Mouse (Mus musculus): ENCODE data around the gene Thada.

Thada gene

DNA sequence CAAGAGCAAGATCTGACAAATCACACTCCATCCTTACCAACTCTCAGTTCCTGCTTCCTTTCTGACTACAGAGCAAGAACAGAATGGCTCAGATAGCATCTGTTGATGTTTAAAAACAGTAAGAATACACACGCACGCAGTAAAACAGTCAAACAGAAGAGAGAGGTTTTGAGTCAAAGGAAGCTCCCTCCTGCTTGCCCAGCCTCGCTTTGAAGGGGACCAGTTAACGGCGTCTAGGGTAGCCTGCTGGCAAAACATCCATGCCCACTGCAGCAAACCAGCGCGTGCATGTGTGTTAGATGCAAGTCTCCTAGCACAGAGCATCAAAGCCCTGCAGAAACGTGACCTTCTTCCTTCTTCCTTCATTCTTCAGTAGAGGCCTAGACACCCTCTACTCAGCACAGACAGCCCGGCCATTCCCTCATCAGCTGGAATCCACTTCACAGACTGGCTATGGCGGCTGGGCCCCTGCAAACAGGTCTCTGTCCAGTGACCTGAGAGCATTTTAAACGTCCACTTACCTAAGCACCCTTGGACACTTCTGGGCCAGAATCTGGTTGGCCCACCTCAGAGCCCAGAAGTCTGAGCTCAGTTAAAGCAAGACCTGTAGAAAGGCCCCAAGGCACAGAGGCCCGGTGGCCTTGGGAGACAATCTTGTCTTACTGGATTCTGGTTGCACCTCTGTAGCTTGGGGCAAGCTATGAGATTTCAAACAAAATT is 302.8 kb downstream of the Thada start:
- DNase-seq (ENCODE audit: low spot score in 2 of 2): no peak

DNA sequence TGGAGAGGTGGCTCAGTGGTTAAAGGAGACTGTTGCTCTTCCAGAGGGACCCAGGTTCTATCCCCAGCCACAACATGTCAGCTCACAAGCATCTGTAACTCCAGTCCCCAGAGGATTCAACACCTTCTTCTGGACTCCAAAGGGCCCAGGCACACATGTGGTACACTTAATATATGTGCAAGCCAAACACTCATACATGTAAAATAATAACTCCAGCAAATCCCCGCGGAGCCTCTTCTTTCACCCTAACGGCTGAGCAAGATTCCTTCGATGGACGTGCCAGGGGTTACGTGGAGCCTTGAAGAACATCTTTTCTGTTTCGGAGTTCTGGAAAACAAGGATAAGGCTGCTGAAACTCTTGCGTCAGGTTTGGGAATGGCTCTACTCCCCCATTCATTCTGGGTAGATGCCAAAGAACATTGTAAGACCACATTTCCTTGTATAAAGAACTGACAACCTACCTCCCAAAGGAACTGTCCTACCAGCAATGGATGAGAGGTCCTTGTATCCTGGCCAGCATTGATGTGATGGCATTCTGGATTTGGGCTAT is 303.7 kb downstream of the Thada start:
- no peak for DNase-seq (ENCODE audit: low spot score in 2 of 2)

DNA sequence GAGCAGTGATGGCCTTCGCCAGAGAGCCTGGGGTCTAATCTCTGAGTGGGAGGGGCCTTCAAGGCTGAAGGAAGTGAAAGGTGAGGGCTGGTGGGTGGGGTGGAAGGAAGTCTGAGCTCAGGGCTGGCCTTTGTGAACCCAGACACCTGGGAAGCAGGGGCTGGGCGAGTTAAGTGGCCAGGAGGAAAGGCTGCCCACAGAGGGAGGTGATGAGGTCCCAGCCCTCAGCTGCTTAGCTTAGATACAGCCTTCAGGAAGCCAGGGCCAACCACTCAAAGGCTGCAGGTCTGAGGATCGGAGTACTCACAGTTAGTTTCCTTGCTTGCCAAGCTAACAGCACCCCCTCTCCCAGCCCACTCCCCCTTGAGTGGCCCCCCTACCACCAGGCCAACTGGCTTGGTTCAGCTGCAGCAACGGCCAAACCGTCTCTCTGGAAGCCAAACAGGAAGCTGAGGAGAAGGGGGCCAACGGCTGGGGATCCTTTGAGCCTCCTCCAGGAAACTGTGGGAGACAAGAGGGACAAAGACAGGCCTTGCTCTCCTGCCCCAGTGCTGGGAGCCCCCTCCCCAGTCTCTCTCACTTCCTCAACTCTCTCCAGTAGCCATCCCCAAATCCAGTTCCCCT is 304.7 kb downstream of the Thada start:
- peak; percentile 73 to 75 for DNase-seq (ENCODE audit: low spot score in 2 of 2)

DNA sequence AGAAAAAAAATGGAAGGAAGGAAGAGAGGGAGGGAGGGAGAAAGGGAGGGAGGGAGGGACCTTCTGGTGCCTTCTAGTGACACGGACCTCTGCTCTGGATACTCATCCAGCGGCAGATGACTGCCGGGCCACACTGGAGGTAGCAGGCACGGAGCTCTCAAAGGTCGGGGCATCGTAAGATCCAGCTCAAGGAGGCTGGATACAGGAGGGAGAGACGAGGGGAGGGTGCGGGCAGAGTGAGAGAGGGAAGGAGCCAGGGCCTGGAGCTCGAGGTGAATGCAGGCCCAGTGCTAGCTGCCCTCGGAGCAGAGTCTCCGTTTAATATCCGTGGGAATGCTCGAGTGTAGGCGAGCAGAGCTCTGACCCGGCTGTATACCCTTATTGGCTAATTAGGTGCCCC is 307.1 kb downstream of the Thada start:
- DNase-seq (ENCODE audit: low spot score in 2 of 2): no peak

DNA sequence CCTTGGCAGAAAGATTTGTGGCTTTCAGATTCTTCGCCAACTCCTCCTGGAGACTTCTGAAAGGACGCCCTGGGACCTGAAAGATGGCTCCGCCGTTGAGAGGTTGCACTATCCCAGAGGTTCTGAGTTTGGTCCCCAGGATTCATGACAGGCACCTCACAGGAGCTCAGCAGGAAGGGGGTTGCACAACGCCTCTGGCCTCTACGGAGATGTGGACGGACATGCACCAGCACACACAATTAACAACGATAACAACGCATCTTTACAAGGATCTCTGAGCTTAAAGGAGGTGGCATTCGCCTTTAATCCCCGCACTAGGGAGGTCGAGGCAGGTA is 307.6 kb downstream of the Thada start:
- no peak for DNase-seq (ENCODE audit: low spot score in 2 of 2)

DNA sequence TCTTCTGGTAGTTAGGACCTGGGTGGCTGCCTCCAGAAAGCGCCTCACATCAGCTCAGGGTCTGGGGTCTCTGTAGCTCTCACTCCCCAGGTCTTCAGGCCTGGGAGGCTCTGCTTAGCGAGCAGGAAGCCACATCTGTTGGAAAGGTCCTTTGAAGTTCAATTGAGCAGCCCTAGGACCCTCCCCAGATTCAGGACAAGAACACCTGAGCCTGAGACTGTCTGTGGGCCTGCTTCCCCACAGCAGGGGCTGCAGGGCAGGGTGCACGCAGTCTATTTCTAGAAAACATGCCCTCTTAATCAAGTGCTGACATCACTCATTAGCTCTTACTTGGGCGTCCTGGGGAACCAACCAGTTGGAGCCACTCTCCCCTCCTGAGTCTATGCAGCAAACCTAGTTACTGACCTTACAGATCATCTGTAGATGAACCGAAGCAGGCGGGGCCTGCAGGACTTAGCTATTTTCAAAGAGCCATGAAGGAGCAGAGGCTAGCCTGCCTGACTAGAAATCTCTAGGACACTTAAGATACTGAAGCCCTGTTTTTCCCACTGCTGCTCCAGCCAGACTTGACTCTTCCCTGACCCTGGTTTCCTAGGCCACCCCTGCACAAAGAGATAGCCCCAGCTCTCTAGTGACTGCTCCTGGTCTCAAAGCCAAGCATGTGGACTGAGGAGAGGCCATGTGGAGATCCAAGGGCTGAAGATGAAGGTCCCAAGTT is 308.1 kb downstream of the Thada start:
- no peak for DNase-seq (ENCODE audit: low spot score in 2 of 2)

DNA sequence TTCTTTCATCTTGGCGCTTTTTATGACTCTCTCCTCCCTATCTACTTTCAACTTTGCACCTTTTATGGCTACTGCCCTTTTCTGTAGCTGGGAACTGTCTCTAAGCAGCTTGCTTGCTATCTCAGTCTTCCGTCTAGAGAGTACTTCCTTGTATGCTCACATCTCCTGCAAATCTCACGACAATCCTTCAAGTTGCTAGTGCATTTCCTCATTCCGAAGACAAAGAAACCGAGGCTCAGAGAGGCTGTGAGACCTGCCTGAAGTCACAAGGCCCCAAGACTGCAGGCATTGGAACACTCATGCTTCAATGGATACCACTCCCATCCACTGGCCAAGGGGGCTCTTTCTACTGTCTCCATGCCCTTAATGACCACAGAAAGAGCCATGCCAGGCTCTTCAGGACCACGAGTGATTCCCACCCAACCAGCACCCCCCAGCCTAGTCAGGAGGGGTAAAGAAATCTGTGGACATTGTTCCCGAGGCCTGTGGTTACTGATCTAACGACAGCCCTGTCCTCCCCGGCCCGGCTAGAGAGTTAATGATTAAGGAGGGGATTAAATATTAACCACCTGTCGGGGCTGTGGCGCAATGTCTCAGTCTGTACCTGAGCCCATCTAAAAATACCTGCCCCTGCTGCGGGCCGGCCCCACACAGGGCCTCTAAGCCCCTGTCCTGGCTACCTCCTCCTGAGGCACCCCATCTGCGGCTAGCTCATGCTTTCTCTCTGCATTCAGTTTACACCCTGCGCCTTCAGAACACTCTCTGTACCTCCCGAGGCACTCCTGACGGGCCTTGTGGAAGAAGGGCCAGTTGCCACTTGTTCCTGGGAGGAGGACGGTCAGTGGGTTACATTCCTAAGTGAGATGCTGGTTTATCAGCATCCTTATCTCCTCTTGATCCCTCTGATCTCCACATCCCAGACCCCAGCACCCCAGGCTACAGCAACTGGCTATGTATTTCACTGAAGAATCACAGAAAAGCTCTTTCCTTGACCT is 309.0 kb downstream of the Thada start:
- DNase-seq (ENCODE audit: low spot score in 2 of 2): no peak

DNA sequence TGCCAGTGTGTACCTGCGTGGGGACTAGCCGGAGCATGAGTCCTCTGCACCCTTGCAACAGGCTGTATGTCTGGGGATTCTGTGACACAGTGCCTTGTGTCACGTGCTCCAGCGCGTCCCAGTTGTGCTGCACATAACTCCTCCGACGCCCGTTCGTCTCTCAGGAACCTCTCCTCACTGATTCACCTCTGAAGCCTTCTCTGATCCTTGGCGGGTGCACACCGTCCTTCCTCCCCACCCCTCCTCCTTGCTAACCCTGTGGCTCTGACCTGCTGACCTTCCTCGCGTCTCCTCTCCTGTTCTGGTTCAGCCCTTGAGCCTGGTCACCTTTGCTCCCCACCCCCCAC is 309.8 kb downstream of the Thada start:
- no peak for DNase-seq (ENCODE audit: low spot score in 2 of 2)

DNA sequence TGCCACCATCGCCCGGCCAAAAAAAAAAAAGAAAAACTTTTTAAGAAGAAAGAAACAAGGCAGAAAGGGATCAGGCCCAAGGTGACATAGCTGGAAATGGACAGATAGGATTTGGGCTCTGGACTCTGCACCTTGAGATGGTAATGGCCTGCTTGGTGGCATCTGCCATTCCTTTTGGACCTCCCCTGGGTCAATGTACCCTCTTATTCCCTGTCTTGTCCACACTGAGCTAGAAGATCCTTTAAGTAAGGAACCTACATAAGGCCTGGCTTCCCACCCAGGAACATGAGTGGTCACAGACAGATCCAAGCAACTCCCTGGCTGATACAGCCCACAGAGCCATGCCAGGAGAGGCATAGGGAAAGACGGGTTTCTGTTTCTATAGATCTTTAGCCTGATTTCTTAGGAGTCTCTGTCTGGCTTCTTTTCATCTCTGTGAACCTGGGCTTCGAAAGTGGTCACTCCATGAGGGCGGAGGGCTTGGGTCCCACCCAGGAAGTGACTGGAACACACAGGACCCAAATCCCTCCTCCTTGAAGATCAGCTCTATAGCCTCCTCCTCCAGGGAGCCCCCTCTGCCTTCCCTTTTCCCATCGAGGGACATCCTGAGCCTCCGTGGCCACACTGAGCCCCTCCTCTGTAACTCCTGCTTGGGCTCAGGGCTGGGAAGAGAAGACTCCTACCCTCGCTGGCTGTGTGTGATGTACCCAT is 310.3 kb downstream of the Thada start:
- DNase-seq (ENCODE audit: low spot score in 2 of 2): no peak

DNA sequence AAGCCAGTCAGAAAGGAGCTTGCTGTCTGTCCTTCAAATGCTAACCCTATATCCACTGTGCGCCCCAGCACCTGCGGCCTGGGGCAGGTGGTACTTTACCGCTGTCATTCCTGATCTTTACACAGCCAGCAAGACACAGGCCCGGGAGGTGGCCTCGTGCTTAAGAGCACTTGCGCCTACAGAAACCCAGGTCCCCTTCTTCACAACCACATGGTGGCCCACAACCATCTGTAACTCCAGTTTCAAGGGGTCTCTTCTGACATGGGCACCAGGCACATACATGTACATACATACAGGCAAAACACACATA is 311.0 kb downstream of the Thada start:
- no peak for DNase-seq (ENCODE audit: low spot score in 2 of 2)

DNA sequence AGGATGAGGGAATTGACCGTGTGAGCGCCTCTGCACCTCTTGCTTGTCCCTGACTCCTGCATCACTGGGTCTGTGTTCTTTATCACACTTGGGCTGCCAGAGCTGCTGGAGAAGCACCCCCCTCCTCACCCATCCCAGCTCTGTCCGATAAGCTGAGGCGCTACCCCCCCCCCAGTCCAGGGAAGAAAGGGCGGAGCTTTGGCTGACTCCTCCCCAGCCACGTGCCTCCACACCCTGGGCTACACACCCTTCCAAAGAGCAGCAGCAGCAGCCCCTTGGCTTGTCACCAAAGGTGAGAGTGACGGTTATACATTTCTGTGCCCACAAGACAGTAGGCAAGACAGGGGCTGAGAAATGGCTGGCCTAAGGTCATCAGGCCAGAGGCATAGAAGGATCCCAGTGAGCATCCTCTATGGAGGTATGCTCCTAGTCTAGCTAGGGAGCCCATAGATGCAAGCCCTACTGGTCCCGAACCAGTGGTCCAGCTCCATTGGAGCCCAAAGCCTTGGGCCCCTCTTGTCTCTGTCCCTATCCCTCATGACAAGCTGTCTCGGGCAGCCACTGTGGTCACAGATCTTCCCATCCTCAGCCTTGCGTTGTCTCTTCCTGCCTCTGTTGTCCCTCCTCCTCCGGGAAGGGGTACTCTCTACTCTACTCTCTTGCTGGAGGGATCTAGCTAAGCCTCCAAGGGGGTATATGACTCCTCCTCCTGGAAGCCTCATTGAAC is 311.5 kb downstream of the Thada start:
- no peak for DNase-seq (ENCODE audit: low spot score in 2 of 2)

DNA sequence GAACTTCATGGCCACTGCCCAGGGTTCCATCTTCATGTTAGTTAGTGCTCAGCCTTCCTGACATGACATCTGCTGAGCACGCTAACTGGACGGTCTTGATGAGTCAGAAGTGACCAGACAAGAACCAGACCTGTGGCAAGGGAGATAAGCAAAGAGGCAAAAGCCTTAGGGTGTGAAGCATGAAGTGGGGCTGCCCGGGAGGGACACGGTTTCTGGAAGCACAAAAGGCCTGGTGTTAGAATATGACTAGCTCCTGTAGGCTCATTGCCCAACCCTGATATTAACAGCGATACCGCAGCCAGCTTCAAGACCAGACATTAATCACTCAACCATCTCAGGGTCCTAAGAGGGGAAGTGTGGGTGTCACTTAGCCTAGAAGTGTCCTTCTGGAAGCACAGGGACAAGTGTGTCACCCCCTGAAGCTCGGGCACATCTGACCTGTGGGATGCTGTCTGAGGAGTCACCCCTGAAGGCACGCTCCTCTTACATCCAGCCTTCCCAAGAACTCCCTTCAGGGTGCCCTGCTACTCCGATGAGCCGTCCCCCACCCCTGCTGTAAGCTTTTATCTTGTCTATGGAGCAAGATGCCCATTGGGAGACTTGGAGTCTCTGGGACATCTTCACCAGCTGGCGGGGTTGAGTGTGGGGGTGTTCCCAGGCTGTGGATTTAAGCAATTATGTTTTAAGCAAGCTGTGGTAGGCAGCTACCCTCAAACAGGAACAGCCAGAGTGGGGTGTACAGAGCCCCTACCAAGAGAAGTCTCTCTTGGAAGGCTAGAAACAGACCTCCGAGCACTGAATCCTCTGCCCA is 312.8 kb downstream of the Thada start:
- DNase-seq (ENCODE audit: low spot score in 2 of 2): peak in 1 of 2 experiments; percentile 63

DNA sequence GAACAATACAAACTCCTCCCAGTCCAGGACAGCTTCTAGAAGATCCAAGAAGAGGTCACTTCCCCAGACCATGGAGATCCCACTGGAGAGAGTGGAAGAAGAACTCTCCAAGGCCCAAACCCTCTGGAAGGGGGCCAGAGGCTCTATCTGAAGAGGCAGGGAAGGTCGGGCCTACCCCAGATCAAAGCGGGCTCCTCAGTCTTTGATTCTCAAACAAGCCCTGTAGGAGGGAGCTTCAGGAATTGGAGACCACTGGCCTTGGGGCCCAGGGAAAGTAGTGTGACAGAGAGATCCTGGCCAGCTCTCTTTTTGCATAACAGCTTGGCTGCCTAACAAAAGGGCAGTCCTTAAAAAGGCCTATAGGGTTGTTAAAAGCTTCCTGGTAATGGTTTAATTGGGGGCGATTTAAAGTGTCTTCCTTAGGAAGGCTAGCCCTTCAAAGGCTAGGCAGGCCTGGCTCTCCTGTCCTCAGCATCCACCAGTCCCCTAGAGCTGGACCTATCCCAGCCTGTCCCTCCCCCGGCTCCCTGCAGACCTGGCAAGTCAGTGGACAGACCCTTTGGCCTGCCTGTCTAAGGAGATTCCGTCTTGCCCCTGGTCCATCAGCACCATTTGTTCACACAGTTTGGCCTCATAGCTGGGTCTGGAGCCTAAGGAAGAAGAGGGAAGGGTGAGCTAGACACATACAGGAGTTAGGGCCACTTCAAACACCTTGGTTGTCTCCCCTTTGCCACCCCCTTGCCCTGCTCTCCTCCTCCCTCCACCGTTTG is 313.6 kb downstream of the Thada start:
- DNase-seq (ENCODE audit: low spot score in 2 of 2): no peak

DNA sequence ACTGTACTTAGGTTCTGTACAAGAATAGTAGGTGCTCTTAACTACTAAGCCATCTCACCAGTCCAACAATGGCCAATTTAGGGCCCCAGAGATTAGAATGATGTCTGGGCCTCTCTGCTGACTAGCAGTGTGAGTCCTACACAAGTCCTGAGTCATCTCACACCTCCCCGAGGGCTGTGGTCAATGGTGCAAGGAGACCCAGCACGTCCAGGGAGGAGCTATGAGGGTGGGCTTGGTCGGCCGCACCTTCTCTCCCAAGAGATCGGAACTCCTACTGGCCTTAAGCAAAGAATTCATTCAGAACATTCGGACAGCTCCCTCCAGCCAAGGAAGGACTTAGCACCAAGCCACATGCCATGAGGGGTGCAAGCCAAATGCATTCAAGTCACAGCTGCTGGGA is 314.7 kb downstream of the Thada start:
- no peak for DNase-seq (ENCODE audit: low spot score in 2 of 2)

DNA sequence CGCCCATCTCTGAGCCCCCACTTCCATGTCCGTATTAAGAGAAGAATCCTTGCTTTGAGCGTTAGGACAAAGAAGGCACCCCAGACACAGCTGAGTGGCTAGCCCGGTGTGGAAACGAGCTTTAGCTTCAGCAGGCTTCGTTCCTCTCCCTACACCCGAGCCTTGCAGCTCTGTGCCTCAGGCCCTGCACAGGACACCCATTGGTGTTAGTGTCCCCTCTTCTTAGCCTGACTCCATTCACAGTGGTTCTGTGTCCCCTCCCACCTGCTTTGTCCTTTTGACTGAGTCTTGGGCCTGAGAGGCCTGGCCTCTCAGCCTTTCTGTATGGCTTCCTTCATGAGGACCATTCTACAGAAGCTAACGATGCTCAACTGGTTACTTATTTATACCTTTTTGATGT is 315.7 kb downstream of the Thada start:
- DNase-seq (ENCODE audit: low spot score in 2 of 2): no peak

DNA sequence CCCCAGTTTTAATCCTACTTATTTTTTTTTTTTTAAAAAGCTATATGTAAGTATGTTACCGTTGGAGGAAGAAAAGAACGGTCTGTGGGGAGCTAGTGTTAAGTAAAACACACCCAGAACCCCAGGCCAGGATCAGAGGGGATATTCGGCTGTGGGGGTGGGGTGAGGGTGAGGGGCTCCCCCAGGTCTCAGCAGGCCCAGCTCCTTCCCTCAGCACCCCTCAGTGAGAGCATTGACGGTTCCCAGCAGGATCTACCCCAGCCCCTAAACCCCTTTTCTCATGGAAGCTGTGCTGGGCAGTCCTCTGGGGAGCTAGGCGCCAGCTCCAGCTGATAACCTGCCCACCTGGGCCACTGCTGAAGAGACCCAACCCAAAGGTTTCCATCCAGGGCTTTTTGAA is 316.4 kb downstream of the Thada start:
- no peak for DNase-seq (ENCODE audit: low spot score in 2 of 2)

DNA sequence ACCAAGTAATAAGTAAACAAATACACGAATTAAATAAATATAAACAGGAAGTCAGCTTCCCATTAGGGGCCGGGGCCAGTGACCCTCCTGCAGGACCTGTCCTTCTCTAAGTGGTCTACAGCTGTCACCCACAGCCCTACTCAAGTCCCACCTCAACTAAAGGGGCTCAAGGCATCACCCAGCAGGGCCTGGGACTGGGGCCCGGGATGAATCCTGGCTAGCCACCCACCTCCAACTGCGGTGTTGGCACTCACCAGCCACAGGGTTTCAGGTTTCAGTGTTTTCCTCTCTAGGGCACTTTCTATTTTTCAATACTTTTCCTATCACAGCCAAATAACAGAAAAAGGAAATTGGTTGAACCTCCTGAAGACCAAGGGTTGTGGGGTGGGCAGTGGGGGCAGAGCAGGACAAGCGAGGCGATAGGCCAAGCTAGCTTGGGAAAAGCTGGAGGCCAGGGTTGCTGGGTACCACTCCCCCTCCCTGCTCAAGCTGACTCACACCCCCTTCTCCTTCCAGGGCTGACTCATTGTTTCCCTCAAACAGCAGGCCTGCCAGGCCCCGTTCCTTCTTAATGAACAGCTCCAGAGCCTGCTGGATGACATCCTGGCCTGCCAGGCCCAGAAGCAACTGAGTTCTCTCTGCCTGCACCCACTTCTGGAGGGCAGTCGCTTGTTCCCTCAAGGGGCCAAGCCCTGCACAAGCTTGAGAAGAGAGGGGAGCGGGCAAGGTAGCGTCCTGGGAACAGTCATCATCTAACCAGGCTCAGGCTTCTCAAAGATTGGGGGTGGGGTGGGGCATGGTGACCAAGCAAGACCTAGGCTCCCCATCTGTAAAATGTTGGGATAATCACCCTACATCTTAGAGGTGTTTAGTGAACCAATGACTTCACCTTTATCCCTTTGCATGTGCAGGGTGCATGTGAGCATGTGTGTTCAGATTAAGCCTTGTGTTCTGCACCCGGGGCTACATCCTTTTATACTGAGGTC is 317.2 kb downstream of the Thada start:
- DNase-seq (ENCODE audit: low spot score in 2 of 2): no peak
